Mouse (Mus musculus): Measurements from ENCODE around the gene Spred3.
A peak's percentile ranks its signal among the peaks of the same experiment; 100 is the strongest.
"Not testable (repeated sequence)": the region's sequence is repeated elsewhere in the genome, so short reads cannot be mapped to it uniquely, and the experiment has no call there.

Spred3 gene

GRCm38 (mm10) chr7:29170066-29170754 lies at the start of gene Spred3, which contains the start of gene Ggn:
Spred3 (minus strand) TSS chr7:29170411.
Ggn (plus strand) TSS chr7:29170210.
- DNase-seq (ENCODE audit: low spot score) = no peak

- no peak for DNase-seq (ENCODE audit: low spot score)
Measured at GRCm38 (mm10) chr7:29214846-29215245, 44.6 kb upstream of the Spred3 start.

- DNase-seq (ENCODE audit: low spot score) = no peak
Measured at GRCm38 (mm10) chr7:29214236-29214635, 44.0 kb upstream of the Spred3 start.

- DNase-seq (ENCODE audit: low spot score) = no peak
Measured at GRCm38 (mm10) chr7:29213675-29214082, 43.5 kb upstream of the Spred3 start, which contains the start of gene Catsperg1. Catsperg1 (minus strand) TSS chr7:29214035.

GRCm38 (mm10) chr7:29212775-29213560 lies 42.8 kb upstream of the Spred3 start:
- not testable (repeated sequence) for DNase-seq (ENCODE audit: low spot score)

GRCm38 (mm10) chr7:29212199-29212765 lies 42.1 kb upstream of the Spred3 start:
- DNase-seq (ENCODE audit: low spot score) = no peak

GRCm38 (mm10) chr7:29211415-29212198 lies 41.4 kb upstream of the Spred3 start:
- DNase-seq (ENCODE audit: low spot score) = peak; percentile 82

GRCm38 (mm10) chr7:29211013-29211412 lies 40.8 kb upstream of the Spred3 start:
- DNase-seq (ENCODE audit: low spot score) = not testable (repeated sequence)

GRCm38 (mm10) chr7:29202577-29202976 lies 32.4 kb upstream of the Spred3 start:
- DNase-seq (ENCODE audit: low spot score) = no peak

GRCm38 (mm10) chr7:29194230-29194629 lies 24.0 kb upstream of the Spred3 start:
- DNase-seq (ENCODE audit: low spot score) = not testable (repeated sequence)

- DNase-seq (ENCODE audit: low spot score) = not testable (repeated sequence)
Measured at GRCm38 (mm10) chr7:29181323-29181722, 11.1 kb upstream of the Spred3 start.

- DNase-seq (ENCODE audit: low spot score) = no peak
Measured at GRCm38 (mm10) chr7:29180854-29181236, 10.6 kb upstream of the Spred3 start.

GRCm38 (mm10) chr7:29180077-29180853 lies 10.1 kb upstream of the Spred3 start, which contains the start of gene Psmd8:
Psmd8 (minus strand) TSS chr7:29180701.
- DNase-seq (ENCODE audit: low spot score) = peak; percentile 98

GRCm38 (mm10) chr7:29179323-29179722 lies 9.1 kb upstream of the Spred3 start:
- DNase-seq (ENCODE audit: low spot score) = peak; percentile 41

GRCm38 (mm10) chr7:29178106-29178505 lies 7.9 kb upstream of the Spred3 start:
- DNase-seq (ENCODE audit: low spot score) = no peak

- DNase-seq (ENCODE audit: low spot score) = no peak
Measured at GRCm38 (mm10) chr7:29172390-29173016, 2.3 kb upstream of the Spred3 start.

- DNase-seq (ENCODE audit: low spot score) = no peak
Measured at GRCm38 (mm10) chr7:29171562-29172097, 1.4 kb upstream of the Spred3 start.

- DNase-seq (ENCODE audit: low spot score) = peak; percentile 20
Measured at GRCm38 (mm10) chr7:29170755-29171561, 747 bp upstream of the Spred3 start.
